Mouse (Mus musculus): Measurements from ENCODE around the gene Fars2. TPM values are rescaled to one million over a fixed set of nuclear protein-coding genes. Genes with fewer than 3 reads are reported as not detected.
A peak's percentile ranks its signal among the peaks of the same experiment; 100 is the strongest.

Fars2 gene
- polyA plus RNA-seq, 1 experiment from 2014 or later, result 32.2 TPM

GRCm38 (mm10) chr13:36730341-36730761, 613.1 kb downstream of the Fars2 start:
- peak overlapping the region; percentile 69 for H3K4me2 ChIP-seq (ENCODE audit: low read length)
- no peaks in the 10 kb centered on the region for H3K36me3 ChIP-seq (ENCODE audit: control insufficient read depth, insufficient read depth)
- peak overlapping the region; percentile 54 for H3K4me3 ChIP-seq (replicated peaks; ENCODE audit: low read length)
- no peaks in the 10 kb centered on the region for H3K9me3 ChIP-seq (ENCODE audit: control insufficient read depth, low read length)
- H3K4me1 ChIP-seq (replicated peaks; ENCODE audit: control insufficient read depth, insufficient read depth, low read length), result peaks cover 33% of the 10 kb centered on the region
- H3K27me3 ChIP-seq (replicated peaks; ENCODE audit: control insufficient read depth, insufficient read depth, low read length), result peaks cover 11% of the 10 kb centered on the region
- ATAC-seq, result no peak
- peak overlapping the region; percentile 31 for H3K27ac ChIP-seq (ENCODE audit: low read length)
- 14% methylated on average over 14 of the region's 14 CpGs for WGBS
- H3K9ac ChIP-seq (replicated peaks; ENCODE audit: low read depth, low read length), result peak overlapping the region; percentile 55

GRCm38 (mm10) chr13:36731016-36731930, 614.1 kb downstream of the Fars2 start:
- Histone ChIP-seq H3K4me3 (replicated peaks; ENCODE audit: low read length) (peak overlapping the region; percentile 54), H3K36me3 (ENCODE audit: control insufficient read depth, insufficient read depth) (no peaks in the 10 kb centered on the region), H3K4me1 (replicated peaks; ENCODE audit: control insufficient read depth, insufficient read depth, low read length) (peaks cover 33% of the 10 kb centered on the region), H3K27me3 (replicated peaks; ENCODE audit: control insufficient read depth, insufficient read depth, low read length) (peaks cover 11% of the 10 kb centered on the region), H3K9me3 (ENCODE audit: control insufficient read depth, low read length) (no peaks in the 10 kb centered on the region), H3K4me2 (ENCODE audit: low read length) (peak overlapping the region; percentile 69), H3K27ac (ENCODE audit: low read length) (peak overlapping the region; percentile 94), H3K9ac (replicated peaks; ENCODE audit: low read depth, low read length) (peak overlapping the region; percentile 72)
- WGBS, result 4% methylated on average over 34 of the region's 34 CpGs
- ATAC-seq, result no peak

DNA sequence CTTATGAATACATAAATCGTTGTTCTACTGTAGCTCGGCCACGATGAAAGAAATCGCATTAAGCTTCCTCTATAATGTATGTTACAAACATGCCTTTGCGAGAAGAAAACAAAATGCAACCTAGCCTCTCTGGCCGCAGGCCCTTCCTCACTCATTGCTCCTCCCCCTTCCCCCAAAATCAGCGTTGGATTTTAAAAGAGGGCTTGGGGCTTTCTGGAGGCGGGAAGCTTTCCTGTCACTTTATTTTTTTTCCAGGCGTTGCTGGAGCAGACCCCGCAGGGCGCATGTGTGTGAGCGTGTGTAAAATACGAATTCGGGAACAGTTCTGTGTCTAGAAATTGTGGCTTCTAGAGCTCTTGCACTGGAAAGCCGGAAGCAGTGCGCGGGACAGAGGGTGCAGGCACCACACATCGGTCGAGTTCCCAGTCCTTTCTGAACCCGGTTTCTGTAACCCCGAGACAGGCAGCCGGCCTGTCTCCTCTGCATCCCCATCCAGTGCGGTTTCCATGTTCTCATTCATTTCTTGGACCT, 614.8 kb downstream of the Fars2 start:
- H3K27ac ChIP-seq (ENCODE audit: low read length), result peak overlapping the region; percentile 94
- no peak for ATAC-seq
- under 1% methylated on average over 23 of the region's 23 CpGs for WGBS
- H3K9ac ChIP-seq (replicated peaks; ENCODE audit: low read depth, low read length), result peak overlapping the region; percentile 72
- no peaks in the 10 kb centered on the region for H3K9me3 ChIP-seq (ENCODE audit: control insufficient read depth, low read length)
- no peaks in the 10 kb centered on the region for H3K36me3 ChIP-seq (ENCODE audit: control insufficient read depth, insufficient read depth)
- peaks cover 11% of the 10 kb centered on the region for H3K27me3 ChIP-seq (replicated peaks; ENCODE audit: control insufficient read depth, insufficient read depth, low read length)
- H3K4me3 ChIP-seq (replicated peaks; ENCODE audit: low read length), result peak overlapping the region; percentile 54
- H3K4me2 ChIP-seq (ENCODE audit: low read length), result peak overlapping the region; percentile 69
- H3K4me1 ChIP-seq (replicated peaks; ENCODE audit: control insufficient read depth, insufficient read depth, low read length), result peaks cover 27% of the 10 kb centered on the region

DNA sequence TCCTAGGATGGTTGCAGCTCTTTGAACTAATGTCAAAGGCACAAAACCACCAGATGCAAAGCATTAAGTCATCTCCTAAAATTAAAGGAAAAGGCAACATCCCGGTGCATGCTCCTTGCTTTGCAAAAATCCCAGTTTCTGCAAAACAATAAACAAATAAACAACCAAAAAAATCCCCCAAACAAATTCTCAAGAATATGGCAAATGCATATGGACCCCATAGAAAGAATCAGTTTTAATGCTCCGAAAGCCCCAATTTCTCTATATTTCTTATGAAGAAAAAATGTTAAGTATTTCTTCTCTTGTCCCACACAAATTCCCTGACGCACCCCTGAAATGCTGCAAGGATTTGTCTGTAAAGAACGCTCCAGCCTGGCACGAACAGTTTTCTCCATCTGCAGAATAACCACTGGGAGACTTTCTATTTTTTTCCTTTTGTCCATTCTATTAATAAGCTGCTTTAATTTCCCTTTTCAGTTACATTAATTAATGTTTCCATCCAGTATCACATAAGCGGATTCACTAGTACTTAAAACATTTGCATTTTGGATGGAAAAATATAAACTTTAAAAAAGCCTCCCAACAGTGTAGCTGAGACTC, 615.8 kb downstream of the Fars2 start:
- H3K9me3 ChIP-seq (ENCODE audit: control insufficient read depth, low read length), result no peaks in the 10 kb centered on the region
- H3K27ac ChIP-seq (ENCODE audit: low read length), result peak overlapping the region; percentile 95
- no peaks in the 10 kb centered on the region for H3K36me3 ChIP-seq (ENCODE audit: control insufficient read depth, insufficient read depth)
- no peak for ATAC-seq
- H3K4me3 ChIP-seq (replicated peaks; ENCODE audit: low read length), result peak overlapping the region; percentile 54
- peak overlapping the region; percentile 72 for H3K9ac ChIP-seq (replicated peaks; ENCODE audit: low read depth, low read length)
- peaks cover 11% of the 10 kb centered on the region for H3K27me3 ChIP-seq (replicated peaks; ENCODE audit: control insufficient read depth, insufficient read depth, low read length)
- WGBS, result 6% methylated on average over 6 of the region's 6 CpGs
- H3K4me1 ChIP-seq (replicated peaks; ENCODE audit: control insufficient read depth, insufficient read depth, low read length), result peaks cover 23% of the 10 kb centered on the region; the same call in 1 of the 2 replicates
- H3K4me2 ChIP-seq (ENCODE audit: low read length), result peak overlapping the region; percentile 69

DNA sequence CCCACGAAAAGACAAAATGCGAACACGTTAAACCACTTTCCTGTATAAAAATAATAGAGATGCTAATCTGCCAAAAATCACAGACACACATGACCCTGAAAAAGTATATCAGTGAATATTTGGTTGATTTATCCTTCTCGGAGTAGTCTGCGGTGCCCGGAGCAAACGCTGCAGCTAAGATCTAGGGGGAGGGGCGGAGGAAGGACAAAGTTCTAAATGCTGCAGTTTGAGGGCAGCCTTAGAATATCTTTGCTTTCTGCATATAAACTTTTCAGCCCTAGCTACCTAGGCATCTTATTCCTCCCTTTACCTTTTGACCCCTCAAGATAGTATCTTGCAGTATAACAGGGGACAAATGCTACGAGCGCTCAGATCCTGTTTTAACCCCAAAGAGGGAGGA, 616.4 kb downstream of the Fars2 start:
- ATAC-seq, result no peak
- under 1% methylated on average over 10 of the region's 10 CpGs for WGBS
- H3K9me3 ChIP-seq (ENCODE audit: control insufficient read depth, low read length), result no peaks in the 10 kb centered on the region
- H3K4me3 ChIP-seq (replicated peaks; ENCODE audit: low read length), result peak overlapping the region; percentile 54
- peak overlapping the region; percentile 95 for H3K27ac ChIP-seq (ENCODE audit: low read length)
- no peaks in the 10 kb centered on the region for H3K36me3 ChIP-seq (ENCODE audit: control insufficient read depth, insufficient read depth)
- H3K4me2 ChIP-seq (ENCODE audit: low read length), result peak overlapping the region; percentile 69
- H3K4me1 ChIP-seq (replicated peaks; ENCODE audit: control insufficient read depth, insufficient read depth, low read length), result peaks cover 23% of the 10 kb centered on the region; the same call in 1 of the 2 replicates
- H3K27me3 ChIP-seq (replicated peaks; ENCODE audit: control insufficient read depth, insufficient read depth, low read length), result peaks cover 6% of the 10 kb centered on the region
- H3K9ac ChIP-seq (replicated peaks; ENCODE audit: low read depth, low read length), result peak overlapping the region; percentile 71

DNA sequence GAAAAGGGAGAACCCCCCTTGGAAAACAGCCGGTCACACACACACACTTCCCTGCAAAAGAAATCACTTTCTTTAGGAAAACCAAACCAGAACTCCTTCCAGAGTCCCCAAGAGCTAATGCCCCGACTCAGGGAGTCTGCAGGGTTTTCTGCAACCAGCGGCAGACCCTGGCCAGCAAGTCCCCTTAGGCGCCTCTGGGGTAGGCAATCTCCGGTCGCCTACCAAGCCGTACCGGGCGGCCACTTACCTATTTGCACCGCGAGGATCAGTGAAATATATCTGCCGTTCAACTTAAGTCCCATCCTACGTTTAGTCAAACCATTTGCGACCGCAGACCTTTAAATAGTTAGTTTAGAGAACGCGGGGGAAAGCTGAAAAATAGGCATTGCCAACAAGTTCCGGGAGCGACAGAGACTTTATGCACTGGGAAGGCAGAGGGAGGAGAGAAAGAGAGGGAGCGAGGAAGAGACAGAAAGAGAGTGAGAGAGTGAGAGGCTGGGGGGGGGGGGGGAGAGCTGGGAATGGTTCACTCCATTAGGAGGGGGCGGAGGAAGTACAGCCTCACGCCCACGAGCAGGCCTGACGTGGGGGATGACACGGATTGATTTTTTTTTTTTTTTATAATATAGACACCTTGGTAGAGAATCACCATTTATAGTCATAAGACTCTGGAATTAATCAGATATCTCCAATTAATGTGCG, 616.9 kb downstream of the Fars2 start:
- Histone ChIP-seq H3K27me3 (replicated peaks; ENCODE audit: control insufficient read depth, insufficient read depth, low read length) (peaks cover 3% of the 10 kb centered on the region), H3K27ac (ENCODE audit: low read length) (peak overlapping the region; percentile 95)

GRCm38 (mm10) chr13:36734731-36735571, 617.7 kb downstream of the Fars2 start, which contains the start of gene Nrn1:
TSS of gene Nrn1 (minus strand) at chr13:36735131.
- Histone ChIP-seq H3K9ac (replicated peaks; ENCODE audit: low read depth, low read length) (peak within 1 kb of the TSS; percentile 71), H3K9me3 (ENCODE audit: control insufficient read depth, low read length) (0 out of 2 replicates have a peak, but pooled peaks cover 3% of the 10 kb centered on the region), H3K4me2 (ENCODE audit: low read length) (peak within 1 kb of the TSS; percentile 69), H3K4me1 (replicated peaks; ENCODE audit: control insufficient read depth, insufficient read depth, low read length) (peaks cover 15% of the 10 kb centered on the region; the same call in 1 of the 2 replicates), H3K27me3 (replicated peaks; ENCODE audit: control insufficient read depth, insufficient read depth, low read length) (no peaks in the 10 kb centered on the region; the same call in none of the 2 replicates), H3K27ac (ENCODE audit: low read length) (peak within 1 kb of the TSS; percentile 95), H3K36me3 (ENCODE audit: control insufficient read depth, insufficient read depth) (no peaks in the 10 kb centered on the region), H3K4me3 (replicated peaks; ENCODE audit: low read length) (peak within 1 kb of the TSS; percentile 54)
- under 1% methylated on average over 50 of the region's 50 CpGs for WGBS
- peak; percentile 56 for ATAC-seq

More for the DNA sequence above, 616.9 kb downstream of the Fars2 start:
- H3K4me2 ChIP-seq (ENCODE audit: low read length), result peak overlapping the region; percentile 69
- peak overlapping the region; percentile 54 for H3K4me3 ChIP-seq (replicated peaks; ENCODE audit: low read length)
- peak; percentile 29 for ATAC-seq
- under 1% methylated on average over 26 of the region's 26 CpGs for WGBS
- H3K9me3 ChIP-seq (ENCODE audit: control insufficient read depth, low read length), result 0 out of 2 replicates have a peak, but pooled peaks cover 3% of the 10 kb centered on the region
- H3K36me3 ChIP-seq (ENCODE audit: control insufficient read depth, insufficient read depth), result no peaks in the 10 kb centered on the region
- H3K4me1 ChIP-seq (replicated peaks; ENCODE audit: control insufficient read depth, insufficient read depth, low read length), result peaks cover 21% of the 10 kb centered on the region; the same call in 1 of the 2 replicates
- peak overlapping the region; percentile 71 for H3K9ac ChIP-seq (replicated peaks; ENCODE audit: low read depth, low read length)

Measured in forebrain, embryonic 16.5 days (tissue).